Mouse (Mus musculus) 416B (cell line): Measurements from ENCODE around the gene Echdc3.
A peak's percentile ranks its signal among the peaks of the same experiment; 100 is the strongest.

Experiments
- DNase-seq: peaks from one replicate; pipeline ENCODE4 v3.0.0; 2011; ENCODE audit warnings: low read depth

Echdc3 gene

GRCm38 (mm10) chr2:6167843-6168558 is 44.8 kb downstream of the Echdc3 start:
- DNase-seq, result peak; percentile 84

- DNase-seq, result peak; percentile 79
Observed at GRCm38 (mm10) chr2:6165771-6166170, 47.1 kb downstream of the Echdc3 start.

GRCm38 (mm10) chr2:6164606-6165290 is 48.1 kb downstream of the Echdc3 start:
- DNase-seq, result no peak

GRCm38 (mm10) chr2:6162366-6163040 is 50.3 kb downstream of the Echdc3 start:
- DNase-seq, result peak; percentile 90

- DNase-seq, result peak; percentile 92
Observed at GRCm38 (mm10) chr2:6159735-6160134, 53.1 kb downstream of the Echdc3 start.

- DNase-seq, result peak; percentile 86
Observed at GRCm38 (mm10) chr2:6159219-6159618, 53.6 kb downstream of the Echdc3 start.

GRCm38 (mm10) chr2:6157635-6158034 is 55.2 kb downstream of the Echdc3 start:
- DNase-seq, result no peak

- no peak for DNase-seq
Observed at GRCm38 (mm10) chr2:6157208-6157607, 55.6 kb downstream of the Echdc3 start.

- no peak for DNase-seq
Observed at GRCm38 (mm10) chr2:6149801-6150200, 63.0 kb downstream of the Echdc3 start.

GRCm38 (mm10) chr2:6146901-6147300 is 65.9 kb downstream of the Echdc3 start:
- DNase-seq, result no peak

GRCm38 (mm10) chr2:6146257-6146656 is 66.6 kb downstream of the Echdc3 start:
- DNase-seq, result no peak

GRCm38 (mm10) chr2:6145611-6146010 is 67.2 kb downstream of the Echdc3 start:
- DNase-seq, result no peak

- DNase-seq, result no peak
Observed at GRCm38 (mm10) chr2:6142915-6143654, 69.7 kb downstream of the Echdc3 start.

GRCm38 (mm10) chr2:6140572-6141161 is 72.2 kb downstream of the Echdc3 start:
- DNase-seq, result no peak
